Mouse (Mus musculus) olfactory bulb, adult 2 months (tissue): ENCODE data around the gene Csrp3. TPM values are rescaled to one million over a fixed set of nuclear protein-coding genes. Genes with fewer than 3 reads are reported as not detected.

Experiments used
- H3K27ac ChIP-seq: fragments of 200-500 bp; 2 replicates; pipeline ENCODE4 v1.5.1; 2012; ENCODE audit warnings: low read depth, low read length; ENCODE audit not compliant: insufficient read depth
- H3K4me1 ChIP-seq: fragments of 200-500 bp; 2 replicates; pipeline ENCODE4 v1.6.1; 2012; ENCODE audit warnings: low read length; ENCODE audit not compliant: control insufficient read depth, insufficient read depth
- H3K4me3 ChIP-seq: fragments of 200-500 bp; 2 replicates; pipeline ENCODE4 v1.5.1; 2012; ENCODE audit warnings: mild to moderate bottlenecking, low read depth, low read length, moderate library complexity; ENCODE audit not compliant: insufficient read depth
- CTCF ChIP-seq: fragments of 200-500 bp; IDR thresholded peaks from 2 replicates; pipeline ENCODE4 v1.5.1; 2012; ENCODE audit warnings: low read depth, mild to moderate bottlenecking, low read length, moderate library complexity; ENCODE audit not compliant: insufficient read depth
- POLR2A ChIP-seq: fragments of 200-500 bp; IDR thresholded peaks from 2 replicates; pipeline ENCODE4 v1.6.1; 2012; ENCODE audit warnings: mild to moderate bottlenecking, low read depth, low read length, moderate library complexity; ENCODE audit not compliant: insufficient read depth
- WGBS: fragments of 180-500 bp; shearing (Covaris S2); methylation state at CpG from one replicate; pipeline ENCODE4 v1.1.7; 2018; 5-methylcytosine and 5-hydroxymethylcytosine counted together
- polyA plus RNA-seq: library from polyadenylated mRNA; stranded (reverse); fragments of >200 nt; gene quantifications from 2 replicates; pipeline ENCODE4 v1.2.4, GENCODE M21; 2012; ENCODE audit warnings: low replicate concordance; ENCODE audit not compliant: missing spikeins, insufficient read depth, insufficient read length

Gene Csrp3
- polyA plus RNA-seq, 1 experiment = not detected

- no peaks in the 10 kb centered on the region for H3K4me1 ChIP-seq
- no peak overlapping the region for H3K4me3 ChIP-seq
- TF ChIP-seq CTCF = no peak
- TF ChIP-seq POLR2A = no peak
- WGBS = 98% methylated on average over 3 of the region's 3 CpGs
- H3K27ac ChIP-seq = no peak overlapping the region
Observed at GRCm38 (mm10) chr7:48823621-48824020, 24.2 kb downstream of the Csrp3 start.

GRCm38 (mm10) chr7:48821654-48822053 is 26.2 kb downstream of the Csrp3 start:
- Histone ChIP-seq H3K4me1 (no peaks in the 10 kb centered on the region), H3K4me3 (no peak overlapping the region), H3K27ac (no peak overlapping the region)
- WGBS = 87% methylated on average over 5 of the region's 5 CpGs
- no peak for TF ChIP-seq POLR2A
- no peak for TF ChIP-seq CTCF

- Histone ChIP-seq H3K4me1 (no peaks in the 10 kb centered on the region), H3K27ac (no peak overlapping the region), H3K4me3 (no peak overlapping the region)
- TF ChIP-seq CTCF (no peak), POLR2A (no peak)
- WGBS = 92% methylated on average over 1 of the region's 1 CpGs
Observed at GRCm38 (mm10) chr7:48813594-48813993, 34.2 kb downstream of the Csrp3 start.

GRCm38 (mm10) chr7:48812358-48812757 is 35.5 kb downstream of the Csrp3 start:
- H3K4me3 ChIP-seq = no peak overlapping the region
- TF ChIP-seq CTCF (no peak), POLR2A (no peak)
- no peaks in the 10 kb centered on the region for H3K4me1 ChIP-seq
- H3K27ac ChIP-seq = no peak overlapping the region

GRCm38 (mm10) chr7:48810652-48811051 is 37.2 kb downstream of the Csrp3 start:
- Histone ChIP-seq H3K4me1 (no peaks in the 10 kb centered on the region), H3K27ac (no peak overlapping the region), H3K4me3 (no peak overlapping the region)
- WGBS = 100% methylated on average over 1 of the region's 1 CpGs
- no peak for TF ChIP-seq POLR2A
- no peak for TF ChIP-seq CTCF

- TF ChIP-seq POLR2A (no peak), CTCF (no peak)
- Histone ChIP-seq H3K27ac (no peak overlapping the region), H3K4me1 (no peaks in the 10 kb centered on the region; the same call in 1 of the 2 replicates), H3K4me3 (no peak overlapping the region)
- WGBS = 87% methylated on average over 4 of the region's 4 CpGs
Observed at GRCm38 (mm10) chr7:48806587-48806986, 41.2 kb downstream of the Csrp3 start.

GRCm38 (mm10) chr7:48803381-48803780 is 44.5 kb downstream of the Csrp3 start:
- Histone ChIP-seq H3K4me1 (no peaks in the 10 kb centered on the region; the same call in 1 of the 2 replicates), H3K4me3 (no peak overlapping the region), H3K27ac (no peak overlapping the region)
- no peak for TF ChIP-seq POLR2A
- no peak for TF ChIP-seq CTCF
- WGBS = 18% methylated on average over 7 of the region's 7 CpGs

GRCm38 (mm10) chr7:48795130-48795529 is 52.7 kb downstream of the Csrp3 start:
- 89% methylated on average over 3 of the region's 3 CpGs for WGBS
- Histone ChIP-seq H3K27ac (no peak overlapping the region), H3K4me1 (peaks cover 9% of the 10 kb centered on the region; the same call in 1 of the 2 replicates), H3K4me3 (no peak overlapping the region)
- TF ChIP-seq POLR2A = no peak
- no peak for TF ChIP-seq CTCF

- no peak overlapping the region for H3K27ac ChIP-seq
- H3K4me3 ChIP-seq = no peak overlapping the region
- 58% methylated on average over 3 of the region's 3 CpGs for WGBS
- peaks cover 3% of the 10 kb centered on the region; the same call in 1 of the 2 replicates for H3K4me1 ChIP-seq
- no peak for TF ChIP-seq POLR2A
- TF ChIP-seq CTCF = no peak
Observed at GRCm38 (mm10) chr7:48791412-48791811, 56.4 kb downstream of the Csrp3 start.

- WGBS = 28% methylated on average over 4 of the region's 4 CpGs
- no peak for TF ChIP-seq POLR2A
- no peak for TF ChIP-seq CTCF
Observed at GRCm38 (mm10) chr7:48790117-48790516, 57.7 kb downstream of the Csrp3 start.

More at GRCm38 (mm10) chr7:48790117-48790516, 57.7 kb downstream of the Csrp3 start:
- Histone ChIP-seq H3K4me1 (peaks cover 3% of the 10 kb centered on the region; the same call in 1 of the 2 replicates), H3K27ac (no peak overlapping the region), H3K4me3 (no peak overlapping the region)
